Mouse (Mus musculus) thymus, postnatal 14 days (tissue): Measurements from ENCODE around the gene Adam22.
"Not testable (repeated sequence)": the region's sequence is repeated elsewhere in the genome, so short reads cannot be mapped to it uniquely, and the experiment has no call there.

Experiments used
- DNase-seq: peaks from one replicate; pipeline ENCODE4 v3.0.0; 2021

The Adam22 gene

GRCm38 (mm10) chr5:8312324-8312723 lies 55.6 kb downstream of the Adam22 start:
- no peak for DNase-seq

- DNase-seq: no peak
These were observed 57.1 kb downstream of the Adam22 start for GRCm38 (mm10) chr5:8310907-8311306.

GRCm38 (mm10) chr5:8297719-8298419 lies 70.1 kb downstream of the Adam22 start:
- DNase-seq: no peak

- DNase-seq: no peak
These were observed 74.7 kb downstream of the Adam22 start for GRCm38 (mm10) chr5:8293287-8293686.

GRCm38 (mm10) chr5:8291496-8291895 lies 76.5 kb downstream of the Adam22 start:
- no peak for DNase-seq

GRCm38 (mm10) chr5:8289678-8290614 lies 78.0 kb downstream of the Adam22 start:
- DNase-seq: no peak

GRCm38 (mm10) chr5:8284123-8284522 lies 83.8 kb downstream of the Adam22 start:
- DNase-seq: no peak

GRCm38 (mm10) chr5:8276141-8276540 lies 91.8 kb downstream of the Adam22 start:
- DNase-seq: no peak

- DNase-seq: no peak
These were observed 110.6 kb downstream of the Adam22 start for GRCm38 (mm10) chr5:8257366-8257765.

GRCm38 (mm10) chr5:8256487-8256886 lies 111.5 kb downstream of the Adam22 start:
- DNase-seq: no peak

- DNase-seq: no peak
These were observed 123.3 kb downstream of the Adam22 start for GRCm38 (mm10) chr5:8244696-8245095.

GRCm38 (mm10) chr5:8243064-8243615 lies 124.8 kb downstream of the Adam22 start:
- DNase-seq: no peak

- no peak for DNase-seq
These were observed 125.3 kb downstream of the Adam22 start for GRCm38 (mm10) chr5:8242660-8243059.

- no peak for DNase-seq
These were observed 140.9 kb downstream of the Adam22 start for GRCm38 (mm10) chr5:8227073-8227472.

GRCm38 (mm10) chr5:8224321-8224705 lies 143.6 kb downstream of the Adam22 start:
- no peak for DNase-seq

- DNase-seq: no peak
These were observed 144.2 kb downstream of the Adam22 start for GRCm38 (mm10) chr5:8223597-8224320.

GRCm38 (mm10) chr5:8221630-8222029 lies 146.3 kb downstream of the Adam22 start:
- DNase-seq: no peak

- no peak for DNase-seq
These were observed 152.1 kb downstream of the Adam22 start for GRCm38 (mm10) chr5:8215841-8216240.

- not testable (repeated sequence) for DNase-seq
These were observed 183.0 kb downstream of the Adam22 start for GRCm38 (mm10) chr5:8184992-8185391.

GRCm38 (mm10) chr5:8180646-8181045 lies 187.3 kb downstream of the Adam22 start:
- no peak for DNase-seq

GRCm38 (mm10) chr5:8178111-8178510 lies 189.8 kb downstream of the Adam22 start:
- no peak for DNase-seq

GRCm38 (mm10) chr5:8164773-8165172 lies 203.2 kb downstream of the Adam22 start:
- no peak for DNase-seq

GRCm38 (mm10) chr5:8151645-8152044 lies 216.3 kb downstream of the Adam22 start:
- no peak for DNase-seq
